In the genomic region with DNA sequence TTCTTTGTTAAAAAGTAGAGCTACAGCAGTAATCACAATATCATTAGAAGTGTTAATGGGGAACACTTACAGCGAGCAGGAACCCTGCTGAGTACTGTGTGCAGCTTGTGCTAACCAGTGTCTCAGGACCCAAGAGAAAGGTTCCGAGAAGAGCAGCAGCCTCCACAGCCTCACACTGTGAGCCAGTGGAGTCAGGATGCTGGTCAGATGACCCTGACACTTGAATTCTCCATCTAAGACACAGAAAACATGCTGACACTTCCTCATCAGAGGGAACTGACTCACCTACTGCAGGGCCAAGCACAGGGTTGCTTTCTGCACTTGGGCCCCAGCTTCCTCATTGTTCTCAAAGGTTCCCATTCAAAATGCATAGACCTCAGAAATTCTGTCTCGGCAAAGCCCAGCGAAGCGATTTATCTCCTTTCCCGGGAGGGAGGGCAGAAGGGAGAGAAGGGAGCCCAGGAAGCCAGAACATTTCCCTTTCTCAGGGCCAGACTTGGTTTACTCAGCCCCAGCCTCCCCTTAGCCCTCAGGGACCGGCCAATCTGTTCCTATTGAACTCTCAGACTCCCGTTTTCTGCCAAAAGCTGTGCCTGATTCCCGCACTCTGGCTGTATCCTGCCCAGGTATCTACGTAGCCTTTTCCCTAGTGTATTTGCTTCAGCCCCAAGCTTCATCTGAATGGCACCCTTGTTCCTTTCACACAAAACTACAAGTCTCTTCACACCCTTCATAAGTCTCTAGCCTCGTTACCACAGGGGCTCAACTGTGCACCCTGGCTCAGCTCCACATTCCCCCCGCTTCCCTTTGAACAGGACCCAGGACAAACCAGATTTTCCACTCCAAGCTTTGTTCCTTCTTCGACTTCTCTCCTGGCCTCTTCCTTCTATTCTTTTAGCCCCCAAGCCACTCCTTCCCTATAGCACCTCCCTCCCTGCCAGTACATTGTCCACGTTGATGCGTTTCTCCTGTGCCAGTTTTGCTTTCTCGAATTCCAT, we compare ENCODE assay signal across 8 mouse cellular contexts. TPM values are rescaled to one million over a fixed set of nuclear protein-coding genes. Genes with fewer than 3 reads are reported as not detected.
DNase-seq lines count a peak whose midpoint lies in the region; ATAC-seq lines count a peak whose summit lies in the region.
"Had no signal": no experiment of that assay in that cellular context is flagged by ENCODE, and none has a peak within 500 bp of the region (broad histone marks: within the 10 kb centered on the region; RNA-seq: fewer than 3 reads in every experiment).

No protein-coding gene starts in this region.

- ATAC-seq in hematopoietic stem cell, adult 5-6 weeks (replicated peaks in 1 of 2; ENCODE audit: insufficient read depth in 1 of 2, low FRiP score in 2 of 2, low TSS enrichment in 1 of 2, low read depth in 1 of 2, poor library complexity in 2 of 2, severe bottlenecking in 2 of 2) = peak; percentile 59 to 75; a peak in 3 of 4 replicates
- ATAC-seq in monocyte, adult 5-6 weeks (replicated peaks; ENCODE audit: insufficient number of reproducible peaks, low FRiP score, low TSS enrichment, poor library complexity, severe bottlenecking) = peak; percentile 95

- peak; percentile 16 for DNase-seq in kidney, postnatal 10 days
- no peak for DNase-seq in kidney, adult 8-10 months
- peak; percentile 14 to 22 for DNase-seq in adrenal gland, postnatal 36 days
- DNase-seq in right cerebral cortex, postnatal 25 days = no peak
- DNase-seq in testis, postnatal 10 days (ENCODE audit: low spot score) = no peak

RNA-seq across cellular contexts. Expression of gene F830045P16Rik, which starts 21.2 kb away (rescaled TPM):
- total RNA-seq in adrenal gland, postnatal 36 days (2021) = not detected
- total RNA-seq in hematopoietic stem cell, adult 5-6 weeks (2017) = not detected in 2 replicates
- 0.67 TPM in 1 of 3 replicates, not detected in the others for total RNA-seq in monocyte, adult 5-6 weeks (2017)
- total RNA-seq: heart, postnatal 10 days had no signal

Comparison
In these comparisons a context has a peak if more than half of its experiments do, and no peak if none do; other contexts are left out.
1. DNase-seq: peak in kidney, postnatal 10 days (single experiment) and adrenal gland, postnatal 36 days (2 of 2); none in kidney, adult 8-10 months (0 of 2), right cerebral cortex, postnatal 25 days (single experiment) and testis, postnatal 10 days (single experiment).